Mouse (Mus musculus): ENCODE results near the gene Eif1ad.
"Not testable (repeated sequence)": the region's sequence is repeated elsewhere in the genome, so short reads cannot be mapped to it uniquely, and the experiment has no call there.

Eif1ad gene

DNA sequence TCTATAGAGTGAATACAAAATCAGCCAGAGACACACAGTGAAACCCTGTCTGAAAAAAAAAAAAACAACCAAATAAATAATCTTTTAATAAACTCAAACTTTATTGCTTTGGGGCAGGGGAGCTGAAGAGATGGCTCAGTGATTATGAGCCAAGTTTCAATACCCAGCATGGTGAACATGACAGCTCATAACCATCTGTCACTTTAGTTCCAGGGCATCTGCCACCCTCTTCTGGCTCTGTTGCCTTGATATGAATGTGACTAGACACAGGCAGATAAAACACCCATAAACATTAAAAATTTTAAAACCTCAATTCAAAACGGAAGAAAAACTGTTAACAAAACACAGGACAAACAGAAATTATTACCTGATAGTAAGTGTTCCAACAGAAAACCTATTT lies 10.9 kb downstream of the Eif1ad start:
- no peak for DNase-seq (ENCODE audit: low spot score in 2 of 2)

DNA sequence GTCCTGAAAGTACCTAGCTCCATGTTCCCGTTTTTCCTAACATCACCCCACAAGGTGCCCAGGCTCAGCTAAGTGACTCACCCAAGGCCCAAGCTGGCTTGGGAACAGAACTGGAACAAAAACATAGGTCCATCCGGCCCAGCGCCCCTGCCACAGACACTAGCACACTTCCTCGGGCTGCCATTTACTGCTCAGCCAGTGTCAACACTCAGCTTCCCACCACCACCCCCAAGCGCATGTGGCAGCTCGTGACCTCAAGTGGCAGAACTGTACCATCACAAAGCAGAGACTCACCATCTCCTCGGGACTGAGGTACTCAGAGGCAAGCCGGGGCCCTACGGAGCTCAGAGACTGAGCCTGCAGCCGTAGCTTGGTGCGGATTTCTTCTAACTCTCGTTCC lies 16.8 kb downstream of the Eif1ad start:
- no peak for DNase-seq (ENCODE audit: low spot score in 2 of 2)

DNA sequence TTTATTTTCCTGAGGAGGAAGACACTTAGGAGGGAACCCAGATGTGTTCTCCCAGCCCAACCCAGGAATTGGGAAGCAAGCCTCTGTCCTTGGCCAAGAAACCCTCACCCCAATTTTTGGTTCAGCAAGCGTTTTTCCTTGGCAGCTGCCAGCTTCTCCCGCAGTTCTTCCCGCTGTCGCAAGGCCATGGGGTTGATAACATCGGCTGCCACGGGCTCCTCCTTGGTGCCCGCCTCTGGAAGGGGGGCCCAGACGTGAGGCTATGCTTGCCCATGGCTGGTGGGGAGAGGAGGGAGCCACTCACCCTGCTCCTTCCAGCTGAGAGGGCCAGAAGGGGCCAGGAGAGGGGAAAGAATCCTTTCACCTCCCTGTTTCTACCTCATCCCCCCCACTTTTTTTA lies 18.2 kb downstream of the Eif1ad start:
- DNase-seq (ENCODE audit: low spot score in 2 of 2), result no peak

DNA sequence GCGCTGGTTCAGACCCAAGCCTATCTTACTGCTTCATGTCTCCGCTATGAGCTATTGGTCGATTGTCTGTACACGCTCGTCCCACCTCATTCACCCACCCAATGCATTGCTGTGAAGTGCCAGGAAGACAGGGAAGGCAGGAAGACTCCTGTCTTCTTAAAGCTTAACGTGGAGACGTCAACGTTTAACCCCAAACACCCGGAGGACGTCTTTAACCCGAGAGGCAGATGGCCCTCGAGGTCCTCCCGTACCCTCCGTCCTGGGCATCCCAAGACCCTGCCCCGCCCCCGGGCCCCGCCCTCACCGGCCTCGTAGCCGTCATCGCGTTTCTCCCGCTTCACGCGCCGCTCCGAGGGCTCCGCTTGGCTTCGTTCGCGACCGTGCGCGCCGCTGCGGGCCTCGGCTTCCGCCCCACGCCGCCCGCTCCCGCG lies 21.5 kb downstream of the Eif1ad start:
- DNase-seq (ENCODE audit: low spot score in 2 of 2), result no peak

DNA sequence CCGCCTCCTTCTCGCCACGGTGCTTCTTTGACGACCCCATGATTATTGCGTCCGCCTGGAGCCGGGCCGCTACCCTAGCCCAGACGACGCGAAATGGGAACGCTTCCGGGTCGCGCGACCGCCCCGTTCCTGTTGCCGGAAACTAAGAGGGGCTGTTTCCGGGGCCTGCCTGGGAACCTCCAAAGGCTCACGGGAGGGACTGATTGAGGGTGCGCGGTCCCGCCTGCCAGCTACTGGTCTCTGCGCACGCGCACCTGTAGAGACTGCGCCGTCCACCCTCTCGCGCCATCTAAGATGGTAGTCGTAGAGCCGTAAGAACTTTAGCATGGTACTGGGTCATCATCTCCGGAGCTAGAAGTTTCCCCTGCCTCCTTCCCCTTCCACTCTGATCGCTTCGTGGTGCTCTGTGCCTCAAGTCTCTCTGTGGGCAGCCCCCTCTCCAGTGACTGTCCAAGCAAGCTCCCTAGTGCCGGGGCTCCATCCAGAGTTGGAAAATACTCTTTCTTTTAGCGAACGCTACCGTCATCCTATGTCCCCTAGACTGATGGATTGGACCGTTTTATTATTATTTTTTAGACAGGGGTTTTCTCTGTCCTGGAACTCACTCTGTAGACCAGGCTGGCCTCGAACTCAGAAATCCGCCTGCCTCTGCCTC lies 22.2 kb downstream of the Eif1ad start, which contains the start of gene Sart1:
Gene Sart1, minus strand, starts transcription at position 116 of the 655 bp plus-strand sequence.
- DNase-seq (ENCODE audit: low spot score in 2 of 2), result peak; percentile 82 to 95

DNA sequence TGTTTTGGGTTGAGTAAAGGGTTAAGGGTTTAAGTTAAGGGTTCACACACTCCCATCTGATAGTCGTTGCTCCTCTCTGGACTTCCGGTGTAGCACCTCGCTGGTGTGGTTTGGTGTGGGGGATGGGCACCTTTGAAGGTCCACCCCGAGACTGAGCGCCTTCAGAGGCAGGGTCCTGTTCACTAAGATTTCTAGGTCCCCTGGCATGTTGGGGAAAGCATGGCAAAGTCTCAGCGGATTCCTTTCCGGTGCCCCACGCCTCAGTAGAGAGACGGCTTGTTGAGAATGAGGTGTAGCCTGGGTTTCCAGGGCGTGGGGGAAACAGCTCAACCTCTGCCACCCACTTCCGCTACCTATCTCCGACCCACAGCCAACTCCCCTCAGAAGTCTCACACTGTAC lies 23.1 kb downstream of the Eif1ad start:
- peak; percentile 27 to 43 for DNase-seq (ENCODE audit: low spot score in 2 of 2)

DNA sequence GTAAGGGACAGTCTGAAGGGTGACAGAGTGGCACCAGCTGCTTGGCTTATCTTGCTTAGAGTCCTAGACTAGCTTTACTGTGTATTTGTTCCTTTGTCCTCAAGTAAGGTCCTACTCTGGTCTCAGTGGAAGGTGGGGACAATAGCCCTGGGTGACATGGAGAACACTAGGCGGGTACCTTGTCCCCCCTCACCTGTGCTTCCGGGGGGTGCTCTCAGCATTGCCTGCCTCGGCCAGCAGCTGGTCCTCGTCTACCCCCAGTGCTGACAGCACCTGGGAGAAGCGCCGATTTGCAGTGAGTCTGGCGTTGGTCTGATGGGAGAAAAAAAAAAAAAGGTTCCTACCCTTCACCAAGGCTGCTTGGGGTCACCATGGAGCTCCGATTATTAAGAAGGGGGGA lies 23.9 kb downstream of the Eif1ad start:
- no peak for DNase-seq (ENCODE audit: low spot score in 2 of 2)

DNA sequence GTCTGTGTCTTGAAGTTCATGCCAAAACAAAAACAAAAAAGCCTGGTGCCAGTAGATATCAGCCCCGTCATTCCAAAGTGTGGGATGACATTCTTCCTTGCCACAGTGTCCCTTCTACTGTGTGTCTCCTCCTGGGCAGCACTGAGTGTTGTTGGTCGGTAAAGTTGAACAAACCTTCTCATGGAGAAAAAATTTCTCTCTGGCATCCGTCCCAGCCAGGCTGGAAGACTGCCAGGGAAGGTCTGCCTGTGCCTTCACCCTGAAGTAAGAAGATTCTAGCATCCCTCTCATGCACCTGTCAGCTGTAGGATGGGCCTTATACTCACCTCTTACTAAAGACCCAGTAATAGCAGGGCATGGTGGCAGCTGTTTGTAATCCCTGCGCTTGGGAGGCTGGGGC lies 26.4 kb downstream of the Eif1ad start:
- DNase-seq (ENCODE audit: low spot score in 2 of 2), result peak; percentile 42 to 54

DNA sequence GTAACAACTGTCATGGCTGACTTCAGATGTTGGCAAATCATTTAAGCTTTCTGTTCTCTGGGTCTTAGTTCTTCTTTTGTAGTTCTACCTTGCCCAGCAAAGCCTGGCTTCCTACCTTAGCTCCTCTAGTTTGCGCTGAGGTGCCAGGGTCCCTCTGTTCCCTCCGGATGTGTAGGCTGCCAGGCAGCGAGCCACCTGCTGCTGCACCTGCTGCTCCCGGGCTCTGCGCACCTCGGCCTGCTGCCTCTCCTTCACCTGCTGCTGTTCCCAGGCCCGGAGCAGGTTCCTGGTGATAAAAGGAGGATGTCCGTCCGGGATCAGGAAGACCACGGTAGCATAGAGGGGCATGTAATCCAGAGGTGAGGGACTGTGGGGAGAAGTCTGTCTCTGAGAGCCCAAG lies 27.6 kb downstream of the Eif1ad start:
- DNase-seq (ENCODE audit: low spot score in 2 of 2), result no peak

DNA sequence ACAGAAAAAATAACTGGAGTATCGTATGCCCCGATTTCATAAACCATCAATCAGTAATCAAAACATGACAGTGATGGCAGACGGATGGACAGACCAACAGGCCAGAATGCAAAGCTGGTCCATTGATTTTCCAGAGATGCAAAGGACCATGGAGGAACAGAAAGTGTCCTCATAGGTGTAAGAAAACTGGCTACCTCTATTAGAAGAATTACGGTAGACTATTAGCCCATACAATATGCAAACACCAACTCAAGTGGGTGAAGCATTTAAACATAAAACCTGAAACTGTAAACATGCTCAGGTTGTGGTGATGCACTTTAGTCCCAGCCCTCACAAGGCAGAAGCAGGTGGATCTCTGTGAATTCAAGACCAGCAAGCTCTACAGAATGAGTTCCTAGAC lies 28.8 kb downstream of the Eif1ad start:
- DNase-seq (ENCODE audit: low spot score in 2 of 2), result no peak

DNA sequence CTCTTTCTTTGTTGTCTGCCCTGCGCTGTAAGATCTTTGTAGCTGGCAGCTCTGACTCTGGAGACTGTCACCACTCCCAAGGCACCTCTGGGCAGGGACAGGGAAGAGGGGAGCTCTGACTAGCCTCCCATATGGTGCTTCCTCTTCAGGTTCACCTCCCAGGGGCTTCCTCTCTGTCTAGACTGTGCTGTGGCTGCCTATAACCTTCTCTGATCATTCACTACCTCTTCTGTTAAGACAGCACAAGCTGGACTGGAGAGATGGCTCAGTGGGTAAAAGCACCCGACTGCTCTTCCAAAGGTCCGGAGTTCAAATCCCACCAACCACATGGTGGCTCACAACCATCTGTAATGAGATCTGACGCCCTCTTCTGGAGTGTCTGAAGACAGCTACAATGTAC lies 34.5 kb downstream of the Eif1ad start:
- DNase-seq (ENCODE audit: low spot score in 2 of 2), result not testable (repeated sequence)

DNA sequence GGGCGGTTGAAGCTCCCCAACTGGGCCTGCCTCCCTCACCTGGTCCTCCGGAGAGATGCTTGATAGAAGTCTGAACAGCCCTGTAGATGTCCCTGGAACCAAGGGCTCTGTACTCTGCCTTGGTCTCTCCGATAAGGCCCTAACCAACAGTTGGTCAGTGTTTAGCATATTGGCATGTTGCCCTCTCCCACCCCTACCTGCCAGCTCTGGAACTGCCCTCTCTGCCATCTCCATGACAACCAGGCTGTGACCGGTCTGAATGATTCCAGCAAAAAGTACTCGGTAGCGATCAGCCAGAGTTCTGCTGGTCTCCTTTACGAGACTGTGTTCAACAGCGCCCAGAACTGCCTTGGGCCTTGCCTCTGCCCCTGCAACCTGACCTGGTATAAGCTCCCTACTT lies 35.8 kb downstream of the Eif1ad start, which contains the start of gene Tsga10ip:
Gene Tsga10ip, minus strand, starts transcription at position 234 of the 400 bp plus-strand sequence.
- DNase-seq (ENCODE audit: low spot score in 2 of 2), result no peak

DNA sequence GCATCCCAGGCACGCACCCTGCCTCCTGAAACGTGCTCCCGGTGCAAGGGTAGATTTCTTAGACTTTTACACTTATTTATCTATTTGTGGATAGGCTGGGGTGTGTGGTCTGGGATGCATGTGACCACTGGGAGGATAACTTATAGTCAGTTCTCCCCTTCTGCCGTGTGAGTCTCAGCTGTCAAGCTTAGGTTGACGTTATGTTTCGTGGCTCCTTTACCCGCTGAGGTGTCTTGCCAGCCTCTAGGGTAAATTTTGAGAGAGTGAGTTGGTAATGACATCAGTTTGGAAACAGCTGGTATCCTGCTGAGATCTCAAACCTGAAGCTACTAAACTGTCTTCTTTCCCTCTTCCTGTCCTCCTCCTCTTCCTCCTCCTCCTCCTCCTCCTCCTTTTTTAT lies 39.4 kb downstream of the Eif1ad start:
- DNase-seq (ENCODE audit: low spot score in 2 of 2), result no peak

DNA sequence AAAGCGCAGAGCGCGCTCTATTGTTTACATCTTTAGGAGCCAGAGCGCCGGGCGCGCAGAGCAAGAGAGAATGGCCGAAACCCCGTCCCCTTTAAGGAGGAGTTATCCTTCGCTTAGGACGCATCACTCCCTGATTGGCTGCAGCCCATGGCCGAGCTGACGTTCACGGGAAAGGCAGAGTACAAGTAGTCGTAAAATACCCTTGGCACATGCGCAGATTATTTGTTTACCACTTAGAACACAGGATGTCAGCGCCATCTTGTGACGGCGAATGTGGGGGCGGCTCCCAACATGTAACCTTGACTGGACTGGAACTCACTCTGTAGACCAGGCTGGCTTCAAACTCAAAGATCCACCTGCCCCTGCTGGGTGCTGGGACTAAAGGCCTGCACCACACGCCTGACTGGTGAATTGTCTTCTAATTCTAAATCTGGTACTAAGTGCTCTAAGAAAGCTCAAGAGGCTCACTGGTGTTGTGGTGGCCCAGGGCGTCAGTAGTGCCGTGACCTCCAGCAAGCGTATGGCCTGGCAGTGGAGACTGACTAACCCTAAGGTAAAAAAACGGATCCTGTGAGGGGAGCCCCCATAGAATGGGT lies 40.1 kb downstream of the Eif1ad start:
- not testable (repeated sequence) for DNase-seq (ENCODE audit: low spot score in 2 of 2)

DNA sequence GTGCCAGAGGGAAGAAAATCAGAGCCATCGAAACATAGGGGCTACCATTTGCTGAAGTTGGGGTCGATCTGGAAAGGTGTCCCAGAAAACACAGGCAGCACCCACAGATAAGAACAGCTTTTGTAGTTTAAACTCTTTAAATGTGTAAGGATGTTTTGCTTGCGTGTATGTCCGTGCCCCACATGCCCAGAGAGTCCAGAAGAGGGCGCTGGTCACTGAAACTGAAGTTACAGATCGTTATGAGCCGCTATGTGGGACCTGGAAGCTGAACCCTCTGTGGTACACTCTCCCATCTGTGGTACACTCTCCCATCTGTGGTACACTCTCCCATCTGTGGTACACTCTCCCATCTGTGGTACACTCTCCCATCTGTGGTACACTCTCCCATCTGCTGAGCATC lies 40.6 kb downstream of the Eif1ad start:
- DNase-seq (ENCODE audit: low spot score in 2 of 2), result no peak

DNA sequence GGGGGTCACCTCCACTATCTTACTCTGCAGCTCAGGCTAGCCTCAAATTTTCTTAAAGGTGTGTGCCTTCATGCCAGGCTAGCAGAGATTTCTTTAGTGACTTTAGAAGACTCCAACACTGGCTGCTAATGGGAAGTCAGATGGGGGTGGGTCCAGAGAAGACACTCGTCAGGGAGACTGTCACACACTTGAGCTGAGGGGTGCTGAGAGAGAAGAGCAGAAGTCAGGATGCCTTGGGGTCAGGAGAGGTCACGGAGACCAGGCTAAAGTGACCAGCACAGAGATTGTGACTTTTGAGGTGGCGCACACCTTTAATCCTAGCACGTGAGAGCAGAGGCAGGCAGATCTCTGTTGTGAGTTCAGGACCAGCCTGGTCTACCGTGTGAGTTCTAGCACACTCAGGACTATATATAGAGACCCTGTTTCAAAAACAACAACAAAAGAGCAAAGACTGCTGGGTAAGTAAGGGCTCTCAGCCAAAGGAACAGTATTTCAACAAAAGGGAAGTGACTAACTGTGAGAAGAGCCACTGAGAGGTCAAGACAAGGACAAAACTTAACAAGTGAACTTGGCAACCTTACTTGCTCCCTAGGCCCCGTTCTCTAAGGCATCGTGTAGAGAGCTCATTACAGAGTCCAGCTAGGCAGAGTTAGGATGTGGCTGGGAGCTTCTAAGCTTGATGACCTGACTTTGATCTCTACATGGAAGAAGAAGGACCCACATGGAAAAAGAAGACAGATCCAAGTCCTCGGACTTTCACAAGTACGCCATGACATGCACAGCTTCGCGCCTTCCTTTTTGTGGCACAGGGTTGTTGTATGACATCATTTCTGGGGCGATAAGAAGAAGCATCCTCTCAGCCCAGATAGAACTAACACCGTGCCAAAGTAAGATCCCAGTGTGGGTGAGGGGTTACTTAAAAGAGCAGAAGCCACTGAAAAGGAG lies 41.8 kb downstream of the Eif1ad start:
- DNase-seq (ENCODE audit: low spot score in 2 of 2), result no peak

DNA sequence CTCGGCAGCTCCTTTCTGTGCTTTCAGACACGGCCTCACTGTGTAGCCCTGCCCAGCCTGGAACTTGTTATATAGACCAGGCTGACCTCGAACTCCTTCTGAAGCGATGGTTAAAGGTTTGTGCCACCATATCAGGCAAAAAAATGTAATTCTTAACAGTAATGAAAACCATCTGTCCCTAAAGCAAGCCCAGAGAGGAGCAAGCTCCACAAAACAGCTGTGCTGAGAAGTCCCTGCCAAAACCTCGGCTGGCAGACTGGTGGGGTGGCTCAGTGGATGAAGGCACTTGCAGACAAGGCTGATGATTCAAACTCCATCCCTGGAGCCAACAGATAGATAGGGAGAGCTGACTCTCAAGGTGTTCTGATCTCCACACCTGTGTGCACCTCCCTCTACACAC lies 42.5 kb downstream of the Eif1ad start:
- no peak for DNase-seq (ENCODE audit: low spot score in 2 of 2)

DNA sequence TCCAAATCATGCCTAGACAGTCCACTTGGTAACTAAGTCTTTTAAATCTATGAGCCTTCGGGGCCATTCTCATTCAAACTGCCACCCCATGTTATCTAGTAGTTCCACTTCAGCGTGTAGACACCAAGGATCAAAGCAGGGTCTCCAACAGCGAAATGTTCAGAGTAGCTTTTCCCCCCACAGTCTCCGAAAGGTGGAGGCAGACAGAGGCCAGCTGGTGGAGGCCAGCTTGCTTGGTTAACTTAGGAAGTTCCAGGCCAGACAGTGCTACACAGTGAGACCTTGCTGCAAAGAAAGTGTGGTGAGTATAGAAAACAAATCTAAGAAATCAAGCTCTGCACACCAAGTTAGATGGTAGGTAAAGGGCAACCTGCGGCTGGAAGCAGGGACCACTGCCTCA lies 44.1 kb downstream of the Eif1ad start:
- no peak for DNase-seq (ENCODE audit: low spot score in 2 of 2)

DNA sequence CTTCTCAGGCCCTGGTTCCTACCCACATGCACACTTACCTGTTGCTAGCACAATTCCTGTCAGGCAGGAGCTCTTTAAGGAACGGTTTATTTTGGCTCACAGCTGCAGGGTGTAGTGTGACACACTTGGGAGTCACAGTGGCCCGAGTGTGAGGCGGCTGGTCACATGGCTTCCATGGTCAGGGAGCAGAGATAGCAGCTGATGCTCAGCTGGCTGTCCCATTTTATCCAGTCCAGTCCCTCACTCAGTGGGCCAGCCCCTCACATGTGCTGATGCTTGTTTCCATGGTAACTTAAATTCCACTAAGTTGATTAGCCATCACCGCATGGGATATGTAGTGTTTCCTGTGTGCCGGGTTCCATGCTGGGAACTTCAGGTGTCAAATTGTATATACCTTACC lies 45.4 kb downstream of the Eif1ad start:
- no peak for DNase-seq (ENCODE audit: low spot score in 2 of 2)

DNA sequence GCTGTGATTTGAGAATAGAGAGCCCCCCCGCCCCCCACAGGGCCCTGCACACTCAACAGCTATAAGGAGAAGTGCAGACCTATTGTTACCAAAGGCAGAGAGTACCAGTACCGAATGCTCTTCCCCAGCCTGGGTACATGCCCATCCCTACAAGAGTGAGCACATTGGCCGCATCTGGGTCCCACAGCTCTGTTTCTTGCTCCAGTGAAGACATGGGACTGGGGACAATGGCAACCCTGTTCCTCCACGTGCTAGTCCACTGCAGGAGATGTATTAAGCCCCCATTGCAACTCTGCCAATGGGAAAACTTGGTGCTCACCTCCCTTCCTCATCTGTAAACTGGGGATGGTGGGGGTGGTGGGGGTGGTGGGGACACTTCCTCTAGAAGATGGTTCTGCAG lies 47.3 kb downstream of the Eif1ad start:
- DNase-seq (ENCODE audit: low spot score in 2 of 2), result no peak

DNA sequence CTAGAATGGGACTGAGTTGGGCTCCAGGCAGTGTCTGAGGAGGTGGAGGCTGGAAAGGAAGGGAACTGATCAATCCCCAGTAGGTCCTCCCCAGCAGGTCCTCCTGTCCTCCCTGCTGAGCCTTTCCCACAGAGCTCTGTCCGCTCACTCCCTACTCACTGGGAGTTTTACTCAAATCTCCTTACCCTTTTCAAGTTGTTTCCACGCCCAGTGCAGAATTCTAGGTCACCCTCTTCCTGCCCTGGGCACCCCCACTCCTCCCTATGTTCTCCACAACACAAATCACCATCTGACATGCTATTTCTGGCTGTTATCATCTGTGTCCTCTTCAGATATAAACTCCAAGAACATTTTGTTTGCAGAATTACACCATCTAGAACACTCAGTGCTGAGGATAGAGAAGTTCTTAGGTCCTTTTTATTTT lies 48.0 kb downstream of the Eif1ad start:
- DNase-seq (ENCODE audit: low spot score in 2 of 2), result peak in 1 of 2 experiments; percentile 41

DNA sequence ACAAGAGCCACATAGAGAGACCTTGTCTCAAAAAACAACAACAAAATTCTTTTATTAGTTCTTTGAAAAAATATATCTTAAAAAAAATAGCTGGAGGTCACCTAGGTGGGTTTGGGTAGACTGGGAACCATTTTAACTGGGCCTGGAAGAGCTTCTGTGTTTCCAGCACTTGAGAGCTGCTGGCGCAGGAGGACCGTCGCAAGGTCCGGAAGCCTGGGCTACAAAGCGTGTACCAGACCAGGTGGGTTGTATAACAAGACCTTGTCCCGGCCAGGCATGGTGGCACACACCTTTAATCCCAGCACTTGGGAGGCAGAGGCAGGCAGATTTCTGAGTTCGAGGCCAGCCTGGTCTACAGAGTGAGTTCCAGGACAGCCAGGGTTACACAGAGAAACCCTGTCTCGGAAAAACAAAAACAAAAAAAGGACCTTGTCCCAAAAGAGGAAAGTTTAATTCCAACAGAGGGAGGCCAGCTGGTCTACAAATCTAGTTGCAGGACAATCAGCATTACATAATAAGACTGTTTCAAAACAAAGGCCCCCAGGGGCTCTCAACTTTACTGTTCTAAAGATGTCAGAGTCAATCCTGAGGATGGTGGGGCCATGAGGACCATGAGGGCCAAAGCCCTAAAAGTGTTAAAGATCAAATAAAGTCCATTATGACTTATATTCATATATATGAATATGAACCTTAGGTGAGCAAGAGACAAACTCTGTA lies 52.4 kb downstream of the Eif1ad start:
- no peak for DNase-seq (ENCODE audit: low spot score in 2 of 2)
